Mouse (Mus musculus): ENCODE data around the gene Otulin.

The Otulin gene

DNA sequence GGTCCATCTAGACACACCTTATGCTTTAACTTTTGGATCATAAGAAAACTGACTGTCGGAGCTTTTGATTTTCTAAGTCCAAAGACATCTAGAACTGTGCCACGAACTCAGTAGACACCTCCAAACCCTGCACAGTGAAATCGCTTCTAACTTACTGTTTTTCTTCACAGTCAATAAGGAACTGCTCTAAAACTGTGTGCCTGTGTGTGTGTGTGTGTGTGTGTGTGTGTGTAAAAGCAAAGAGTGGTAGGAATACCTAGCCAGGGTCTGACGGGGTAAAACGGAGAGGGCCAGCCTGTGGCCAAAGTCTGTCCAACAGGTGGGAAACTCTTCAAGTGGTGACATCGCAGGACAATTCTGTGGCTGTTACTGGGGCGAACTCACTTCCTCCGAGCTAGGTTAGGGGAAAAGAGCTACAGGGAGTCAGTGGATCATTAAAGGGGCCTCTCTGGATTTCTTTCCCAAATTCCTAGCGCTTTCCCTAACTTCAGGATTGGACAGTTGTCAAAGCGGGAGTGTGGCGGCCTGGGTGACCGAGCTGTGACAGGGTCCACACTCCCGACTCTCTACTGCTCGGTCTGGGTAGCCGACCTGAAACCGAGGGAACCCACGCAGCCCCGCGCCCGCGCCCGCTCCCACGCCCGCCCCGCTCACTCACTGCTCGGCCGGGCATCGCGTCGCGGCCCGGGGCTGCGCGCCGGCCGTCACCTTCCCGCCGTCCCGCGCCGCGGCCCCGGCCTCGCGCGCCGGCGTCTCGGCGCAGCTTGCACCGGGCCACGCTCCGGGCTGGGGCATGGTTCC, 493 bp downstream of the Otulin start:
- TF ChIP-seq GATA4 (IDR thresholded peaks at IDR 0.05; ENCODE audit: insufficient replicate concordance, low read length), result no peak

DNA sequence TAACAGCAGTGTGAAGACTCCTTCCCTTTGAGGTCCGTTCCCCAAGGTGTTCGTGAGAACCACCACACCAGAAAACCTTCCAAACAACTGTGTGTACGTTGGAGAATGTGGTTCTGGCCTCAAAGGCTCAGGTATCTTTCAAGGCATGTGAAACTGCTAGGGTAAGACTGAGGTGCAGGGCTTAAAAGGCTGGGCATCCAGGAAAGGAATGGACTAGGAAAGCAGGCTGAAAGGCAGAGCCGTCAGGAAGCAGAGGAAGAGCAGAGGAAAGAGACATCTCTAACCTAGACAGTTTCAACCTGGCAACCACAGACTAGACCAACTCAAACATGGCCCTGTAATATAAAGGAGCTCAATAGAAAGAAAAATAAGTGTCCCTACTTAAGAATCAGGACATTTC, 1.4 kb downstream of the Otulin start:
- TF ChIP-seq GATA4 (IDR thresholded peaks at IDR 0.05; ENCODE audit: insufficient replicate concordance, low read length), result no peak

DNA sequence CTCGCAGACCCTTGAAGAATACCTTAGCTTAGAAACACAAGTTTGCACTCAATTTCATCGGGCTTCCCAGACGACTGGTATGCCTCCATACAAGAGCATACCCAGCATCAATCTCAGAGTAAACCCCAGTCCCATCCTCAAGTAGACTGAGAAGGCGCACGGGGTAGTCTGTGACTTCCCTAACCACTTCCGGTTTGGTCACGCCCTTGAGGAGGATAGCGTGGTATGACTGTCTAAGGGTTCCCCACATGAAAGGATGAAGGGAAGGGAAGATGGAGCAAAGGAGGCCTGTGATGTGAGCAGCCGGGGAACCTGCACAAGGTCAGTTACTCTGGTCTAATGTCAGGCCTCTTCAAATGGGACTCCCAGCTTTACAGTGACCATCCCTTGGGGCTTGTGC, 2.7 kb downstream of the Otulin start:
- TF ChIP-seq GATA4 (IDR thresholded peaks at IDR 0.05; ENCODE audit: insufficient replicate concordance, low read length), result no peak

DNA sequence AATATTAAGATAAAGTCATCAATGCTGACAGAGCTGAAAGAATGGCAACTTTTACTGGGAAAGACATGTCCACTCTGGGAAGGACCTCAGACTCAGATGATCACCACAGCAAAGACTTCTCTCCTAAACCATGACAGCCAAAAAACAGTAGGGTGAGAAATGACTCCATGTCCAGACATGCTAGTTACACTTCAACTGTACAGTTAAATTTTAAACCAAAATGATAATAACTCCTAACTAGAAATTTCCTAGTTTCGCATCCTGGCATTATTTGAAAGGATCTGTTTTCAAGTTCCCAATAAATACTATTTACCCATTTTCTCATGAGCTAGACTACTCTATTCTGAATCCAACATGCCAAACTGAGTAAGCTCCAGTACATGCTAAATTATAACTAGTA, 4.2 kb downstream of the Otulin start:
- no peak for TF ChIP-seq GATA4 (IDR thresholded peaks at IDR 0.05; ENCODE audit: insufficient replicate concordance, low read length)

DNA sequence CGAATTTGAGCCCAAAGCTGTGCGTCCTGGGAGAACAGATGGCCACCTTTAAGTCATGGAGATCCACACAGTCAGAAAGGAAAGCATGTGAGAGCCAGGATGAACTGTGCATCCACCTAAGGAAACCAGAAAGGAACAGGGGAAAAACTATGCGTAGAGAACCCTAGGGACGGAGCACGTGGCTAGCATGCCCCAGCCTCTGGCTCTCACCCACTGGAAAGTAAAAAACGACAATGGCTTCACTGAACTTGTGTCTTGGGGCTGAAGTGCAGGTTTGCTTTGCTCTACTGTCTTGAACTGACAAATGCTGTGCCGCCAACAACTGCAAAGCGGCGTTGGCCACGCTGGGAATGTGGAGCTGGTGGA, 4.6 kb downstream of the Otulin start:
- TF ChIP-seq GATA4 (IDR thresholded peaks at IDR 0.05; ENCODE audit: insufficient replicate concordance, low read length), result no peak

DNA sequence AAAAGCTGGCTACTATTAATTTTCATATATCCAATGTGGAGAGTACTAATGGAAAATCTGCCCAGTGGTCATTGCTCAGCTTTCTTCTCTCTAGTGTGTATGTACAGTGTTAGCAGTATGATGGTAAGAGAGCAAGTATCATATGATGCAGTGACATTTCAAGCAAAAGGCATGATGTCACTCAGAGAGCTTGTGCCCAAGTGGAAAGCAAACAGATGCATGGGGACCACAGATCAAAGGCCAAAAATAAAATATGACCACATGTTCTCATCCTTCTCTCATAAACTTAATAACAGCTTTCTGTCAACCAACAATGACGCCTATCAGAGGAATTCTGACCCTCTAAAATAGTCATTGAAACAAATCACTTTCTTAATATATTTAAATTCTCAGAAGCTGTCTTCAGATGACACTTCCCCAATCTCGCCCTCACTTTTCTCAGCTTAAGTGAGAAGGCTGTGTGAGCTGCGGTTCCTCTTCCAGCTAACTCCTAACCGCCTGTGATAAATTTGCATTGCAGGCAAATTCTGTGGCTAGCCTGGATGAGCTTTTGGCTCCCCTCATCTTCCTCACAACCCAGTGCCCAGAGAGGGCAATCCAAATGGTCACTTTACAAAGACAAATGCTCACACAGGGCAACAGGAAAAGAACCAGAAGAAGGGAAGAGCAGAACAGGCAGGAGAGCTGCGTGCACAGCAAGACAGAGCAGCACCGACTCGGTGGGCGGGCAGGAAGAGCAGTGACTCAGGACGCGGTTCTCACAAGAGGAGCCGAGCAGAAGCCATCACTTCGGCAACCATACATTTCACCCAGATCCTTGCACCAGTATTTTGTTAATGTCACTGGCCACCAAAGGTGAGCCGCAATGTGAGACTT, 5.2 kb downstream of the Otulin start:
- no peak for TF ChIP-seq GATA4 (IDR thresholded peaks at IDR 0.05; ENCODE audit: insufficient replicate concordance, low read length)

DNA sequence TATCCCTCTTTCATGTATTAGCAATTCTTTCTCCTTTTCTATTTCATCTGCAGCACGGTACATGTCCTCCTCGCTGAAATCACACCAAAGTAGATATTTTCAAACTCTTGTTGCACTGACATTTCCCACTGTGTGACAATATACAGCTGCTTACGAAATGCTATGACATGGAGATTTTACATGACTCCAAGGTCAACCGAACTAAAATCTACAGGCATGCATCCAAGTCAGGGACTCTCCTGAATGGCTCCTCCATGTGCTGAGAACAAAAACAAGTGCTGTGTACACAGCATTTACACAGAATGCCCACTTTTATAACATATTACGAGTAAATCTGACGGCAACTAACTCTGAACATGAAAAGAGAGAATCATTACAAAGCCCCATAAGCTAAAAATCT, 7.2 kb downstream of the Otulin start:
- no peak for TF ChIP-seq GATA4 (IDR thresholded peaks at IDR 0.05; ENCODE audit: insufficient replicate concordance, low read length)

DNA sequence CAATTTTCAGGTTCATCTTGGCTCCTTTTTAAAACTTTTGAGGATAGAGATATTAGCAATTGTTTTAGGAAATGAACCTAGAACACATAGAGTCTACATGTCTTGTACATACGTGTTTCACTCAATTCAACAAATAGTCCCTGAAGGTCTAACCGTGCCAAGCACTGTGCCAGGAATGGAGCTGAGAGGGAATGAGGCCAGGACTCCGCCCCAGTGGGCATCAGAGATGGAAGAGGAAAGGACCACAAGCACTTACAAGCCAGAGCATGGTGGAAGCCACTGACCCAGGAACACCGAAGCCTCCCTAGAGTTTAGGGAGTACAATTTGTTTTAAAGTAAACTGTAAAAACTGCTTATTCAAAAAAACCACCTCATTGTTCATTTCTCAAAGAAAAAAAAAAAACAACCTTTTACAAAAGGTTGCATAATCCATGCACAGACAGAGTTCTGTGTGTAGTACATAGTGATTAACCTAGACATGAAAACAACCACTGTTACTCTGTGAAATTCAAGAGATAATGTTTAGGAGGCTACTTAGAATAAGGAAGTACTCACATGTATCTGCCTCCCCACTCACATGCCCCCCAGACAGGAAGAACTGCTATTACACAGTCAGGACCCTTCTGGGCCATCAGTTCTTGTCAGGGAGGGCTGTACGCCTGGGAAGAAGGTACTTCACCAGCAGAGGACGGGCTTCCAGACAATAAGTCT, 9.9 kb downstream of the Otulin start:
- TF ChIP-seq GATA4 (IDR thresholded peaks at IDR 0.05; ENCODE audit: insufficient replicate concordance, low read length), result no peak

DNA sequence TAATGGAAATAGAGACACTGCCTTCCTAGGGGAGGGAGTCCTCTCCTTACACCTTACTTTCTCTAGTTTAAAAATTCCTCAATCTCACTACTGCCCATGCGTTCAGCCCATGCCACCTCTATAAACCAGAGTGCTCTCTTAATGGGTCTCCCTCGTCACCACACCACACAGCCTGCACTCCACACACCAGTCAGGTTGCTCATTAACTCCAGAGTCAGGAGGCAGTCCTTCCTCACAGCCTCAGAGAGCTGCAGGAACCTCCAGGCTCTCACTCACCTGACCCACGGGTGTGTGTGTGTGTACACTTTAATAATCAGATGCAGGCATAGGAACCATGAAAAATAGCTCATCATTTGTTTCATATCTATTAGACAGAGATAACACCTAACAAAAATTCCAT, 10.8 kb downstream of the Otulin start:
- no peak for TF ChIP-seq GATA4 (IDR thresholded peaks at IDR 0.05; ENCODE audit: insufficient replicate concordance, low read length)

DNA sequence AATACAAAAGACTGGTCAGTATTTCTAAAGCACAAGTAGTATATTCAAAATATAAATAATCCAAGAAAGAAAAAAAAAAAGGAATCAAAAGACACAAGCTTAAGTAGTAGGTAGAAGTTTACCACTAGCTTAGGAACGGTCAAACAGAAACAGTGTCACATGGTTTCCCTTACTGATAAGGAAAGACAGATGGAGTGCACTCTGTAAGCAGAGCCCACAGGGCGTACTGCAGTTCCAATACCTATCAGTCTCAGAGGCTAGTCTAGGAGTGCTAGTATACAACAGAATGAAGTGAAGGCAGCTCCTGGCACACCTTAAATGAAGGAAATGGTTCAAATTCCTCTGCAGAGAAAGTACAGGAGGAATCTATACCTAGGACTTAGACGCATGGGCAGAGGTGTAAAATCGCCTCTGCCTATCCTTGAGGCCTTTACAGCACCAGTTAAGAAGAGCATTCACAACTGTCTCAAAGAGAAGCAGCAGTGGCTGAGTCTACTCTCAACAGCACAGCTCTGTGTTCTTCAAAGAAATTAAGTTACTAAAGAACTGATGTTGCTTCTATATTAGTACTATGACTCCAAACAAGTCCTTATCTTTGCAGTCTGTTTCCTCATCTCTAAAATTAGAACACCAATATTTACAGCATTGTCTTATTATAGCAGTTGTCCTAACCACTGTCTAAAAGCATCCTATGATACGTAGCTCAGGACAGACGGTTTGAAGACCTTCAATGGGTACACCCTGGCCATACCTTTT, 11.5 kb downstream of the Otulin start:
- TF ChIP-seq GATA4 (IDR thresholded peaks at IDR 0.05; ENCODE audit: insufficient replicate concordance, low read length), result peak; percentile 32; the same call in 1 of the 2 replicates

DNA sequence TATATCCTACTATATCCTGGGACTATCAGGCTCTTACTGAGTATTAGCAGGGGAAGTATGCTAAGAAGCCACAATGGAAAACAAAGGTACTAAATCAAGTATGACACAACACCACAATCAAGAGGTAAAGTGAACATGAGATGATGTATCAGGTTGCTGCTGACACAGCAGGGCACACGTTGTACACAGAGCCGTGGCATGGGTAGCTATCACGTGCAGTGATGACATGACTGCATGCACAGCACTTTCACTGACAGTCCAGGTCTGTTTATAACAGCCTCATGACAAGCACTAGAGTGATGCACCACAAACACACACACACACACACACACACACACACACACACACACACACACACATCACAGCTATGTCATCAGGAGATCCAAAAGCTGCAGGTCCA, 13.3 kb downstream of the Otulin start:
- TF ChIP-seq GATA4 (IDR thresholded peaks at IDR 0.05; ENCODE audit: insufficient replicate concordance, low read length), result no peak

DNA sequence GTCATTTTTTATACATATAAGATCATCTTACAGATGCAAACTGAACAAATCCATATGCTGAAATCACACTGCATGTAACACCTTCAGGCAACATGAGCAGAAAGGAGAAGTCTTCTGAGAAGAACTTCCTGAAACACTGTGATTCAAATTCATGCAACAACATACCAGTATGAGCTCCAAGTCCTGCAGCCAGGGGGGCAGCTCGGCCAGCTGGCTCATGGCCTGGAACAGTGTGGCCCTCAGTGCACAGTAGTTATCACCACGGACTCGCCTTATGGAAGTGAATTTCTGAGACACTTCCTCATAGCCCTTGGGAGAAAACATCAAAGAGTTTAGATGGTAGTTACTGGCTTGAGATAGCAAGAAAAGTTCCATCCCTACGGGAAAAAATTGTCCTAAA, 14.3 kb downstream of the Otulin start:
- TF ChIP-seq GATA4 (IDR thresholded peaks at IDR 0.05; ENCODE audit: insufficient replicate concordance, low read length), result peak; percentile 71; the same call in 1 of the 2 replicates

DNA sequence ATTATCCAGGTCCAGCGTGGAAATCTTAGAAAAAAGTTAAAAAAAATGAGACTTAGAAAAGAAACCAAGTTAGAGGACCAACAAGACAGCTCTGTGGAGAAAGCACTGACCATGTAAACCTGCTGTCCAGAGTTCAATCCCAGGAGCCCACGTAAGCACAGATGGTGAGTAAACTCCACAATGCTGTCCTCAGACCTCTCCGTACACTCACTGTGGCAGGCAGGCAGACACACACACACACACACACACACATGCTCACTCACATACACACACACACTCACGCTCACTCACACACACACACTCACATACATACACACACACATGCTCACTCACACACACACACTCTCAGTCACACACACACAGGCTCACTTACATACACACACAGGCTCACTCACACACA, 17.2 kb downstream of the Otulin start:
- no peak for TF ChIP-seq GATA4 (IDR thresholded peaks at IDR 0.05; ENCODE audit: insufficient replicate concordance, low read length)

DNA sequence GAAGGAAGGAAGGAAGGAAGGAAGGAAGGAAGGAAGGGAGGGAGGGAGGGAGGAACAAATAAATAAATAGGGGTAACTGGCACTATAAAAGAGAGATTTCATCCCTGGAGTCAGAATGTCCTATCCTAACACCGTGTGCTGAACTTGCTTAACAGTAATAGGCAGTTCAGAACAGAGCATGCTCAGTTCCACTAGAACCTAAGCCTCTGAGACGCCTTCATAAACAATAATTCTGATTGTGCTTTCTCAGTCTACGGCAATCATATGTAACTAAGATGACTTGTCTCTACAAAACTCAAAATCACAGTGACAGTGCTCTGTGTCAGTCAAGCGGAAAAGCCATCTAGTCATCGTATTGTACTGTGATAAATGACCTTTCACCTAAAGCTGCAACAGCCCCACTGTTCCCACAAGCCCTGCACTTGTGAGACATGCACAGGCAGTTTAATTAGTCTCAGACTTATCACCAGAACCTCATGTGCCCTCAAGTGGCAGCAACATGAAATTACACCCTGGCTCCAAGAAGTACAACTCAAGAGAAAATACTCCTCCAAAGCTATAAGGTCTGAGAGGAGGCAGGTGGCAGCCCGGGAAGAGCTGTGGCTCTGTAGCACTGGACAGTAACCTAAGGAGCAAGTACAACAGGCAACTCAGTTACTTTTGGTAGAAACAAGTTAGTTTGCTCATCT, 17.8 kb downstream of the Otulin start:
- TF ChIP-seq GATA4 (IDR thresholded peaks at IDR 0.05; ENCODE audit: insufficient replicate concordance, low read length), result no peak; the same call in 1 of the 2 replicates

Data from liver, adult (tissue).